Mouse (Mus musculus) bone marrow macrophage, adult 2 months (primary cell): Measurements from ENCODE around the gene Gm21188.
"Not testable (repeated sequence)": the region's sequence is repeated elsewhere in the genome, so short reads cannot be mapped to it uniquely, and the experiment has no call there.

Experiments used
- CTCF ChIP-seq: IDR thresholded peaks from 2 replicates; pipeline ENCODE4 v1.5.1; 2012; ENCODE audit warnings: low read depth, mild to moderate bottlenecking, low read length, moderate library complexity
- POLR2A ChIP-seq: IDR thresholded peaks from 2 replicates; pipeline ENCODE4 v1.6.1; 2012; ENCODE audit warnings: mild to moderate bottlenecking, low read depth, low read length, borderline replicate concordance

GRCm38 (mm10) chr13:120031676-120032075, 20.3 kb downstream of the Gm21188 start:
- TF ChIP-seq POLR2A, CTCF: not testable (repeated sequence)
